Mouse (Mus musculus) layer of hippocampus, adult 2 months (tissue): ENCODE results near the gene P2ry10. TPM values are rescaled to one million over a fixed set of nuclear protein-coding genes. Genes with fewer than 3 reads are reported as not detected.
"Not testable (repeated sequence)": the region's sequence is repeated elsewhere in the genome, so short reads cannot be mapped to it uniquely, and the experiment has no call there.

Source experiments
- DNase-seq, 2 experiments: peaks; one replicate each; pipeline ENCODE4 v3.0.0; 2022; ENCODE audit warnings: low spot score in 2 of 2
- H3K27ac ChIP-seq: fragments of 200-600 bp; 2 replicates; pipeline ENCODE4 v1.8.1; 2022
- H3K4me3 ChIP-seq: fragments of 200-600 bp; 2 replicates; pipeline ENCODE4 v1.8.1; 2022; ENCODE audit warnings: mild to moderate bottlenecking
- CTCF ChIP-seq: fragments of 200-600 bp; conservative IDR thresholded peaks from 2 replicates; pipeline ENCODE4 v1.8.1; 2022; ENCODE audit warnings: antibody characterized with exemption, mild to moderate bottlenecking, moderate library complexity
- long read RNA-seq, 2 experiments: library from polyadenylated mRNA; stranded (forward); transcript quantifications; one replicate each; pipeline ENCODE4 v2.0.0; 2021; ENCODE audit warnings: borderline mapping rate in 2 of 2
- total RNA-seq, 2 experiments: library from RNA; stranded (reverse); gene quantifications; 2 replicates each; pipeline ENCODE4 v1.2.3; 2021

Gene P2ry10
- total RNA-seq, result not detected
- long read RNA-seq, experiment 1, result 0 reads
- long read RNA-seq, experiment 2, result 0 reads

GRCm38 (mm10) chrX:107088177-107088576, at the start of gene P2ry10:
P2ry10 (plus strand) TSS chrX:107088492.
- DNase-seq, result no peak
- Histone ChIP-seq H3K27ac (no peak within 1 kb of the TSS), H3K4me3 (no peak within 1 kb of the TSS)
- no peak for TF ChIP-seq CTCF

GRCm38 (mm10) chrX:107039146-107039545, 49.1 kb upstream of the P2ry10 start:
- no peak for DNase-seq
- no peak overlapping the region for H3K4me3 ChIP-seq
- no peak for TF ChIP-seq CTCF
- H3K27ac ChIP-seq, result no peak overlapping the region

- no peak overlapping the region for H3K4me3 ChIP-seq
- H3K27ac ChIP-seq, result no peak overlapping the region
- no peak for DNase-seq
- no peak for TF ChIP-seq CTCF
These were observed 48.7 kb upstream of the P2ry10 start for GRCm38 (mm10) chrX:107039635-107040034.

- DNase-seq, result no peak
- Histone ChIP-seq H3K4me3 (no peak overlapping the region), H3K27ac (no peak overlapping the region)
- no peak for TF ChIP-seq CTCF
These were observed 45.9 kb upstream of the P2ry10 start for GRCm38 (mm10) chrX:107042367-107042766.

DNA sequence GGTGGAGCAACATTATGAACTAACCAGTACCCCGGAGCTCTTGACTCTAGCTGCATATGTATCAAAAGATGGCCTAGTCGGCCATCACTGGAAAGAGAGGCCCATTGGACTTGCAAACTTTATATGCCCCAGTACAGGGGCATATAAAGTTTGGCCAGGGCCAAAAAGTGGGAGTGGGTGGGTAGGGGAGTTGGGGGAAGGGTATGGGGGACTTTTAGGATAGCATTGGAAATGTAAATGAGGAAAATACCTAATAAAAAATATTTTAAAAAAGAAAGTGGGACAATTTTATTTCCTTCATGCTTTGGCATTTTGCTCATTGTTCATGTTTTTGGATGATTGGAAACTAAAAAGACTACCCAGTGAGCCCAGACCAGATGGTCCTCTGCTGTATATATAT, 4.9 kb upstream of the P2ry10 start:
- H3K4me3 ChIP-seq, H3K27ac ChIP-seq, DNase-seq: not testable (repeated sequence)

- TF ChIP-seq CTCF, result no peak
- no peak for DNase-seq
- H3K4me3 ChIP-seq, result no peak overlapping the region
These were observed 4.0 kb upstream of the P2ry10 start for GRCm38 (mm10) chrX:107084320-107084719.

DNA sequence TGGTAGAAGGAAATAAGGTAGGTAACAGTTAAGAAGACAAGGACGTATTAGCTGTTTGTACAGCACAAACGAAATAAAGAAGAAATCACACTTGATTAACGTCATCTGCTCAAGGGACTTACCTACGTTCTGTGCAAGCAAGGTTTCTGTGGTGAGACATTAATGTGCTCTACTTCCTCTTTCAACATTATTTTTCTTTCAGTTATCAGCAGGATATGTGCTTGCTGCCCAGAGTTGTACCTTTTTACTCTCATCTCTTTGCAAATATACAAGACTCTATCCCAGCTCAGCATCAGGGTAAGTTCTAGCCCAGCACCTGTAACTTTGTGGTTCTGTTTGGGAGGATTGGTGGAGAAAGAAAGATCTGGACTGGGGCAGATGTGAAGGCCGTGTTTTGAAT, 839 bp downstream of the P2ry10 start:
- H3K4me3 ChIP-seq, result no peak overlapping the region
- TF ChIP-seq CTCF, result no peak
- no peak overlapping the region for H3K27ac ChIP-seq
- no peak for DNase-seq

More at GRCm38 (mm10) chrX:107084320-107084719, 4.0 kb upstream of the P2ry10 start:
- H3K27ac ChIP-seq, result no peak overlapping the region

DNA sequence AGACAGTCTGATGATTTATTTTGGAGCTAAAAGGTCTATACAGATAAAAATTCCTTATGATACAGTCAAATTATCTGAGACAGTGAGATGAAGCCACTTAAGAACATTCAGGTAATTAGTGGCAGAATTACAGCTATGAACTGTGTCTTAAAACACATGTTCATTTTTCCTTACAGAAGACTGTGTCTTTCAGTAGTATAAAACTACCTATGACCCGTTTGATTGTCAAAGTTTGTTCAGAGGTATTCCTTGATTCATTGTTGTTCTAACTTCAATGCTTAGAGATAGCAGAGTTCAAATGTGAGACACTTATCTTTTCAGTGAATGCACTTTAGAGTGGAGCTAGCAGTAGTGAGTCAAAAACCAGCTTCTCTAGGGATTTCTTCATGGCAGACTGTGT, 1.6 kb downstream of the P2ry10 start:
- TF ChIP-seq CTCF, result no peak
- DNase-seq, result no peak
- no peak overlapping the region for H3K4me3 ChIP-seq
- H3K27ac ChIP-seq, result no peak overlapping the region

GRCm38 (mm10) chrX:107095633-107096032, 7.3 kb downstream of the P2ry10 start:
- DNase-seq, result no peak
- no peak for TF ChIP-seq CTCF
- no peak overlapping the region for H3K4me3 ChIP-seq
- no peak overlapping the region for H3K27ac ChIP-seq

GRCm38 (mm10) chrX:107116333-107116732, 28.0 kb downstream of the P2ry10 start:
- Histone ChIP-seq H3K4me3 (no peak overlapping the region), H3K27ac (no peak overlapping the region)
- no peak for TF ChIP-seq CTCF
- no peak for DNase-seq

GRCm38 (mm10) chrX:107116987-107117386, 28.7 kb downstream of the P2ry10 start:
- H3K27ac ChIP-seq, result no peak overlapping the region
- H3K4me3 ChIP-seq, result no peak overlapping the region
- no peak for TF ChIP-seq CTCF
- no peak for DNase-seq

DNA sequence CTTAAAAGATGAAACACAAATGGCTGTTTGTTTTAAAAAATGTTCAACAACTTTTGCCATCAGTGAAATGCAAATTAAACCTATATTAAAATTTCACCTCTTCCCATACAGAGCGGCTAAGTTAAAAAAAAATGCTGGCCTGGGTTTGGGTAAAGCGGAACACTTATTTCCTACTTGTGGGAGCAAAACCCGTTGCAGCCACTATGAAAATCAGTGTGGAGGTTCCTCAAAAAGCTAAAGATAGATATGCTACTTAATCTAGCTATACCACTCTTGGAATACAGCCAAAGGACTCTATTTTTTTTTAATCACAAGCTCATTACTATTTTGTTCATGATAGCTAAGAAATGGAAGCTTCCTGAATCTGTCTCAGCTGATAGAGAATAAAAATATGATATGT, 54.9 kb downstream of the P2ry10 start:
- no peak for TF ChIP-seq CTCF
- H3K27ac ChIP-seq, result no peak overlapping the region
- H3K4me3 ChIP-seq, result no peak overlapping the region
- no peak for DNase-seq

DNA sequence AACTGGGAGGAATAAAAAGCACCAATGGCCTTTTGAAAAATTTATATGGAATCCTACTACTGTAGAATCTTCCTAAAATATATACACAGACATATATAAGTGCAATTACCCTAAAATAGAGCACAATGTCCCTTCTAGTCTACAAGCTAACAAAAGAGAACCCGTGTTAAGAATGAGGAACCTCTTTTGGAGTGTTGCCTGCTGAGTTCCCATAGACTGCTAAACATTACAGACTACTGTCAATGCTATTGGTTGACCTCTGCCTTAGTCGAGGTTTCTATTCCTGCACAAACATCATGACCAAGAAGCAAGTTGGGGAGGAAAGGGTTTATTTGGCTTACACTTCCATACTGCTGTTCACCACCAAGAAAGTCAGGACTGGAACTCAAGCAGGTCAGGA, 55.6 kb downstream of the P2ry10 start:
- no peak for DNase-seq
- Histone ChIP-seq H3K4me3 (no peak overlapping the region), H3K27ac (no peak overlapping the region)
- no peak for TF ChIP-seq CTCF

- Histone ChIP-seq H3K27ac (0 out of 2 replicates have a peak within 1 kb of the TSS, but pooled peaks have one; percentile 18), H3K4me3 (no peak within 1 kb of the TSS)
- TF ChIP-seq CTCF, result no peak
- DNase-seq, result no peak
These were observed 60.4 kb downstream of the P2ry10 start, which contains the start of gene P2ry10b for GRCm38 (mm10) chrX:107148681-107149080. P2ry10b (plus strand) TSS chrX:107148927.
